Mouse (Mus musculus): ENCODE results near the gene Spry2. TPM values are rescaled to one million over a fixed set of nuclear protein-coding genes. Genes with fewer than 3 reads are reported as not detected.

Gene Spry2
- total RNA-seq (2021), result 10 to 100 TPM; 68.3 to 71.6 TPM
- long read RNA-seq, partial matches to known transcripts, result 0 of 3 reads
- long read RNA-seq, other reads (novel, unspliced or antisense), result 1 of 3 reads

- DNase-seq (ENCODE audit: low spot score in 2 of 2), result peak; percentile 87 to 95
These were observed at the start of gene Spry2 for GRCm38 (mm10) chr14:105896791-105897568. Gene Spry2 (minus strand): TSS chr14:105896819.

DNA sequence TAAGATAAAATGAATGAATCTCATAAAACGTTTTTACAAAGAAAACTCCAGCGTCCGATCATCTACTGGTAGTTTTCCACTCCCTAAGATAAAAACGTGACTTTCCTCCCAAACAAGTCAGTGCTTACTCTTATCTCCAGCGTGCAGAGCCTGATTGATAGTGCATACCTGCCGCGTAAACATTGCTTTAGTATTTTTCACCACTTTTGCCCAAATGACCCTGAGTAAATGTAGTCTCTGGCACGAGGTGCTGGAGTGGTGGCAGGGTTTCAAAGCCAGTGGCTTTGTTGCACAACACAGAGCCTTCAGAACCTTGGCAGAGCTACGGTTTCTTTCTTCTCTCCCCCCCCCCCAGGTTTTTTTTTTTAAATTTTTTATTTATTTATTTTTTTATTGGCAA lies 44.7 kb upstream of the Spry2 start:
- no peak for DNase-seq (ENCODE audit: low spot score in 2 of 2)

- DNase-seq (ENCODE audit: low spot score in 2 of 2), result no peak
These were observed 30.1 kb upstream of the Spry2 start for GRCm38 (mm10) chr14:105926726-105927125.

DNA sequence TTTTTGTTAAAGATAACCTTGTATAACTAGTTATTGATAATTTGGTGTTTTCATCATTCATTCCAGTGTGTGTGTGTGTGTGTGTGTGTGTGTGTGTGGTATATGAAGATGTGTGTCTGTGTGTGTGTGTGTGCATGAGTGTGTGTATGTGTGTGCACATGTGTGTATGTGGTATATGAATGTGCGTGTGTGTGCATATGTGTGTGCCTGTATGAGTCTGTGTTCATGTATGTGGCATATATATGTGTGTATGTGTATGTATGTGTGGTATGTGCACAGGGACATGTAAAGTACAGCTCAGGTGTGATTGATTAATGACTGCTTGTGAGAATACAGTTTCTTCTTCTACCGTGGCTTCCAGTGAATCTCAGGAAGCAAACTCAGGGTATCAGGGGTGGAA lies 28.7 kb upstream of the Spry2 start:
- no peak for DNase-seq (ENCODE audit: low spot score in 2 of 2)

DNA sequence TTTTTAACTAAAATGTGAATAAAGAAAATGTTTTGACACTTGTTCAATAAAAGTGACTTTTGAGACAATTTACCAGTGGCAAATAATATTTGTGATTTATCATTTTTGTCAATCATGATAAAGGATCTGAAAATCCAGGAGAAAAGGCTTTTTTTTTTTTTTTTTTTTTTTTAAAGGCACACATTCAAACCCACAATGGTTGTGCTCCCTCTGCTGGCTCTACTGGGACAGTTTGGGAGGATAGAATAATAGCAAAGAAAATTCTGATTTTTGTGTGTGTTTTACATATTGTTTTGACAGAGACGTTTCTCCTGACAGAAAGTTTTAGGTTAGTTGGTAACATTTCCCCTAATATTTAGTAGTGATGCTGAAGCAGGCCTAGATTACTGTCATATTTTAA lies 28.1 kb upstream of the Spry2 start:
- DNase-seq (ENCODE audit: low spot score in 2 of 2), result peak in 1 of 2 experiments; percentile 44

DNA sequence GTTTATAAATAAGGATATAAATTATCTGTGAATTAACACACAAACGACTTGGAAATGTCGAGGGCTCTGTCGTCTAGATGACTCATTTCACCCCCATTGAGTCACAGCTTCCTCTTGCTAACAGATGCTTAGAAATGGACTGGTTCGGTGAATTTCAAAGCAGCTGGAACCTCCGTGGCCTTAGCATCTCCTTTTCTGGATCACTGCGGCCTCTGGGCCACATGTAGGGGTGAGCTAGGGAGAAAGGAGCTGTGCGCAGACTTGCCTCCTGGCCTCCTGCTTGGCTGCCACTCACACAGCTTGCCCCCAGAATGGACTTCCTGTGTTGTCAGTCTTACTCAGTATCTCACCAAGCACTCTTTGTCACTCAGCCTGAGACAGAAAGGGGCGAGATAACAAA lies 26.3 kb upstream of the Spry2 start:
- DNase-seq (ENCODE audit: low spot score in 2 of 2), result no peak

DNA sequence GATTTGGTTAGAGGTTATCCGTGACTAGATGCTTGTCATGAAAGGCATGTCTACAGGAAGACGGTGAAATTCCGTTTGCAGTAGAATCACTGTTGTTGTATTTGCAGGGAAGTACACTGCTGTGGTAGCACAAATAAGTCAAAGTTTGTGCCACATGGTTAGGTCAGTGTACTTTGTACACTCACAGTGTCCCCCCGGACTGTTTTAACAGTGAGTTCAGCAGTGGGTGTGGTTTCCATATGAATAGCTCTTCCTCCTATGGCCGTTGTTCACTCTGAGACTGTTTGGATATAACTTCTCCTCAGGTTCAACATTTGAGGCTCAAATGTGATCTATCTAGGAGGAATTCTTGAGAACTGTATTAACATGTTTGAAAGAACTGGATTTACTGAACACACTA lies 25.8 kb upstream of the Spry2 start:
- no peak for DNase-seq (ENCODE audit: low spot score in 2 of 2)

DNA sequence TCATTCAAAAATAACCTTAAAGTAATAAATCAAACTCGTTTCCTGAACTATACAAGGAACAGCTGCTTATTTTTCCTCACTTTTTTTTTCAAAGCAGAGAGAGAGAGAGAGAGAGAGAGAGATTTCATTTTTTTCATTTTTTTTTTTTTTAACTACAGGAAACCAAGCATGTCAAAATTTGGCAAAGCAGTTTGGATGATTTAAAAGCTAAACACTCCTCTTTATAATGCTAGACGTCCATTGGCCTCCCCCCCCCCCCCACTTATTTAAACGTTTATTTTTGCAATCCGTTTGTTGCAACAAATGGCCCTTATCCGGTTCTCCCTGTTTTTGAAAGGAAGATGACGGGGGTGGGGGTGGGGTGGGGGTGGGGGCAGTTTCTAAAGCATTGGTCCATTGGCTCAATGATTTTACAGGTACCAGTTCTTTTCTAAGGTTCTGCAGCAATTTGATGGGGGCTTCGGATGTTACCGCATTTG lies 24.6 kb upstream of the Spry2 start:
- no peak for DNase-seq (ENCODE audit: low spot score in 2 of 2)

DNA sequence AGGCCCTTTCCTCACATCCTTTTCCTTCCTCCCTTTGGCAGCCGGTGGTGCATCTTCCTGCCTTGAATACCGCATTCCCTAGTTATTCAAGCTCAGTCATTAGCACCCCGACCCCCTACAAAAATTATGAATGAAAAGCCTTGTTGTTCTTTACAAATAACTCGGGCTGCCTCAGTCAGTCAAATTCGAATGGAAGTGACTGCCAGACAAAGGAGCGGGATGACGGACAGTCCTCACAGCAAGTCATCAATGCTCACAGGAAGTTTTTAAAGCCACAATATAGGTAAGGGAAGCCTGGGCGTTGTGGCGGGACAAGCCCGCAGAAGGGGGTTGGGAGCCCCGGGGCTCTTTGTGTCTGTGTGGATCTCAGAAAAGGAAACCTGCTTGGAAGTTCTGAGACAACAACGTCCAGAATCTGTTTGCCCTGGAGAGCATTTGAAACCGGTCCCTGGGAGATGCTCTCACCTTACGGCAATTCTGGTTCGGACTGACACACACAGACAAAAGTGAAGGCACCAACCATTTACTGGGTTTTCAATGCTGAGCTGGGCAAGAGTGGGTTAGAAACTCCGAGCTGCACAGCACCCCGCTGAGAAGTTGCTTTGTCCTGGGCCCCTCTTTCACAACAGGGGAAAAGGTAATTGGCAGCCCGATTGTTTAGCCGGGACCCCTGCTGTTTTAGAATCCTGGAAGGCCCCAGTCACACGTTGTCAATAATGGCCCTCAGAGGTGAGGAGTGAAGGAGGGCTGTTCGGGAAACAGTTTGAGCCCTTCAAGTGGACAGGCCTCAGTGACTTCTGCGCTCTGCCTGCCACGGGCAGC lies 24.0 kb upstream of the Spry2 start:
- DNase-seq (ENCODE audit: low spot score in 2 of 2), result no peak

DNA sequence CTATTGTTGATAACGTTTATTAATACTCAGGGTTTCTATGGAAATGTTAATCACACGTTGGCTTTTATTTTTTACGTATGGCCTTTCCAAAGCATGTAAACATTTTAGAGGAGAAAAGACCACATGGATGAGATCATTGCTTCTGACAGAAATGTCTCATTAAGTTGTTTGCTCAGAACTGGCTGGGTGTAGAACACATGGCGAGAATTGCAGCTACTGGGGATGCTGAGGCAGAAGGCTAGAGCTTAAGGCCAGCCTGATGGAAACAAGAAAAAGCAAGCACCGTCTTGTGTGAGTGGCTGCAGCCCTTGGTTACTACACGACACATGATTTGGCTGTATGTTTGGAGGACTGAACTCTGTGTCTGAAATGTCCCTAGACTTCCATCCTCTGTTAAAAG lies 10.6 kb upstream of the Spry2 start:
- DNase-seq (ENCODE audit: low spot score in 2 of 2), result no peak

DNA sequence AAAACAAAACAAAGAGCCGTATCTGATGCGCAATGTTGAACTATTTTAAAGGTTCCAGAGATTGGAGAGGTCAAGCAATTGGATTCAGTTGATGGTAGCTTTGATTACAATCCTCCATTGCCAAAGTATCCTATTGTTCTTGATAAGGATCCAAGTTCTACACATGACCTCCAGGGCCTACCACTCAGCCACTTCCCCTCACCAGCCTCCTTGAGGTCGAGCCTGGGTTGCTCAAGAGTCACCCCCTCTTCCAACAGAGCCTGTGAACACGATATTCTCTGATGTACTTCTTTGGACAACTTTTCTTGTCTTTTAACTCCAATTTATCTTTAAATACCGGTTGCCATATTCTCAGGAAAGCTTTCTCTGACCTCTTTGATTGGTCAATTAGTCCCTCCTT lies 9.3 kb upstream of the Spry2 start:
- DNase-seq (ENCODE audit: low spot score in 2 of 2), result no peak

DNA sequence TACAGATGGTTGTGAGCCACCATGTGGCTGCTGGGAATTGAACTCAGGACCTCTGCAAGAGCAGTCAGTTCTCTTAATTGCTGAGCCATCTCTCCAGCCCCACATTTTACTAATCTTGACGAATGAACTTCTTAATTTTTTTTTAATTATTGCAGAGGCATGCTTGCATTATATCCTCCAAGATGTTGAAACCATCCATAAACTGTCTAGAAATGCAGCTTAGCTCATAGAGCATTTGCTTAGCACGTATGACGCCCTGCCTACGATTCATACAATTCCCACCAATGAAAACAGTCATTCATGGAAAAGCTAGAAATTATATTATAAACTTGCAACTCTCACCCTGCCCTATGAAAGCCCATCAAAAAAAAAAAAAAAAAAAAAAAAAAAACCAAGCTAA lies 8.9 kb upstream of the Spry2 start:
- no peak for DNase-seq (ENCODE audit: low spot score in 2 of 2)

DNA sequence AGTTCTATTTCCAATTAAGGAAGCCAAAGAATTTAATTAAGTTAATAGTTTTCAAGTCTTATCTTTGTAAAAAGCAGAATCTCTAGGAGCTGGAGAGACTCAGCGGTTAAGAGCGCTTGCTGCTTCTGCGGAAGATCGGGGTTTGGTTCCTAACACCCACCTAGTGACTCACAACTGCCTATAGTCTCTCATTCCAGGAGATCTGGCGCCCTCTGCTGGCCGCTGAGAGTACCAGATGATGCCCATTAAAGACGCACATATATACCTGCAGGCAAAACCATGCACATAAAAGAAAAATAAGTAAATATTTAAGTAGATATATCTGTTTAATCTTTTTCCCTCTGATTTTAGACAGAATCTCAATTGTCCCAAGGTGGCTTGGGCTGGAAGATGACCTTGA lies 6.2 kb upstream of the Spry2 start:
- no peak for DNase-seq (ENCODE audit: low spot score in 2 of 2)

DNA sequence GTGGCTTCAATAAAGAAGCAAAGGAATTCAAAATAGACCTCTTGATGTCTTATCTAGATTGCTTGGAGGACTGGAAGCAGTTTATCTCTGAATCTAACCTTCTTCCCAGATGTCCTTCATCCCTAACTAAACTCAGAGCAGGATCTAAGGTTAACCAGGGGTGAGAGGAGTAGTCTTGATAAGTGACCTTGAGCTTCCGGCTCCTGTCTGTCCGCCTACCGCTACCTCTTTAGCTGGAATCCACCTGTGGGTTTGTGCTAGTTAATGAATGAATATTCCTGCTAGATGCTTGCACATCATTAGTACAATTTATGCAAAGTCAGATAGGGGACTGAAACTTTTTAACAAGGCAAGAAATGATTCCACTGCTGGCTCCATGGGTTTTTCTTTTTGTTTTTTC lies 4.2 kb upstream of the Spry2 start:
- DNase-seq (ENCODE audit: low spot score in 2 of 2), result no peak

GRCm38 (mm10) chr14:105899116-105899515 lies 2.5 kb upstream of the Spry2 start:
- DNase-seq (ENCODE audit: low spot score in 2 of 2), result peak in 1 of 2 experiments; percentile 27

GRCm38 (mm10) chr14:105898266-105899111 lies 1.9 kb upstream of the Spry2 start:
- peak; percentile 85 to 95 for DNase-seq (ENCODE audit: low spot score in 2 of 2)

- peak; percentile 36 to 71 for DNase-seq (ENCODE audit: low spot score in 2 of 2)
These were observed 1.0 kb upstream of the Spry2 start for GRCm38 (mm10) chr14:105897569-105898101.

- peak; percentile 20 to 57 for DNase-seq (ENCODE audit: low spot score in 2 of 2)
These were observed 513 bp downstream of the Spry2 start for GRCm38 (mm10) chr14:105895961-105896651.

GRCm38 (mm10) chr14:105894971-105895873 lies 1.4 kb downstream of the Spry2 start:
- peak; percentile 29 to 52 for DNase-seq (ENCODE audit: low spot score in 2 of 2)
